Mouse (Mus musculus) telencephalon, adult 2 months (tissue): ENCODE data around the gene Ncapg2.

Source experiments
- DNase-seq: peaks from one replicate; pipeline ENCODE4 v3.0.0-alpha.2; 2011; ENCODE audit warnings: low read depth, low spot score

The Ncapg2 gene

DNA sequence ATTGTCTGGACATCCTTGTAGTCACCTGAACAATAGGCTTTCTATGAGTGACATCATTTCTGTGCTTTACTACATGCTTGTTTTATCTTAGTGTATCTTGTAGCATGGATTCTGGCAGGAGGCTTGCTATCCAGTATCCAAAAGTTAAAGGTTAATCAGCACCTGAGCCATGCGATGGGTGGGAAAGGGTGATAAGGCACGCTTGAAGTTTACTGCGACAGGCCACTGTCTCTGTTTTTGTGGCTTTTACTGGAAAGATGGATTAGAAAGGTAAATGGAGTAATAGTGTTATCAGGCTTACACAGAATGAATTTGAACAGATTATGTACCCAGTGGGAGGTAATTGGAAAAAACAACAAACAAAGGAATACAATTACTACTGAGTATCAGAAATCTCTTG, 37.0 kb downstream of the Ncapg2 start:
- DNase-seq, result no peak

DNA sequence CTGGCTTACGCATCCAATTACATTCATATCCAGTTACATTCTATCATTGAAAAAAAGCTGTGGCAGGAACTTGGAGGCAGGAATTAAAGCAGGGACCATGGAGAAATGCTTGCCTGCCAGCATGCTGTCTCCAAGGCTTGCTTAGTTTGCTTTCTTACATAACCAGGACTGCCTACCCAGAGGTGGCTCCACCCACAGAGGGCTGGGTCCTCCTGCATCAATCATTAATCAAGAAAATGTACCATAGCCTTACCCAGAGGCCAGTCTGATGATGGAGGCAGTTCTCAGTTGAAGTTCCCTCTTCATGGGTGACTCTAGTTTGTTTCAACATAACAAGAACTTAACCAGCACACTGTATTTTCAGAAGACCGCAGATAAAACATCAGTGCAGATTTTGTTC, 44.3 kb downstream of the Ncapg2 start:
- no peak for DNase-seq

DNA sequence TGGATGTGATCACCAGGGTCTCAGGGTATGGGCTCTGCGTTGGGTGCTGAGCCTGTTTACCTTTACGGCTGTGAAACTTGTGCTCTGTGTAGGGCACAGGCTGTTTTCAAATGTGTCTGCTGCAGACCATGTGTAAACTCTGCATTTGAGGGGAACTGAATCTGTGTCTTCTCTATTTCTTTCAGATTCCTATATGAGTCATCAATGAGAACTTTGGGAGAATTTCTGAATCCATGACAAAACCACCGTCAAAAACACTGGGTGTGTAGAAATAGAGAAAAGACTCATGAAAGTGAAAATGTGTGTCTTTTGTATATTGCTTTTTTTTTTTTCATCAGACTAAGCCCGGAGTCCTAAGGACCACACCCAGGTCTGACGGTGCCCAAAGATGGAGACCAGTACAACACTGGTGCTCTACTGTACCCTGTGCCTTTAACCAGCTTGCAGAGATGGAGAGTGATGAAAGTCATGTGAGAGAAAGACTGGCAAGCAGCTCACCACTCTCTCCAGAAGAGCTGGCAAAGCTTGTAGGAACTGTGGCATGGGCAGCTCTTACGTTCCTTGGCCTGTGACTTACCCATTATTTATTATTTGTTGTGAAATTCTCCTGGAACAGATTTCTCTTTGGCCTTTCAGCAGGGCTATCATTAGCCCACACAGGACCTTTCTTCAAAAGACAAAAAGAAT, 55.3 kb downstream of the Ncapg2 start:
- no peak for DNase-seq

DNA sequence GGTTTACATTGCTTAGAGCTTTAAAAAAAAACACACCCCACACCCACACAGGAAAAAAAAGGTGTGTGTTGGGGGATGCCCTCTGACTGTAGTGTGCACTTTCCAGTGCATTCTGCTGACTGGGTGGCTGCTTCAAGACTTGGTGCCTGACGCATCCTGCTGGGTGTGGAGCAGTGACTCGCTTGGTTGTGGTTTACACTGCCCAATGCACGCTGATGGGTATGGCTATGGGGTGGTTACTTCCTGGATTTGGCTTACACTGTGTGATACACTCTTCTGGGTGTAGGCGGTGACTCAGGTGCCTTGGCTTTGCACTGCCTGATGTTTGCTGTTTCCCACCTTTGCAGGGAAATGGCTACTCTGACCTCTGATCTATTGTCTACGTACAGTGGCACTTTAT, 61.8 kb downstream of the Ncapg2 start:
- no peak for DNase-seq

DNA sequence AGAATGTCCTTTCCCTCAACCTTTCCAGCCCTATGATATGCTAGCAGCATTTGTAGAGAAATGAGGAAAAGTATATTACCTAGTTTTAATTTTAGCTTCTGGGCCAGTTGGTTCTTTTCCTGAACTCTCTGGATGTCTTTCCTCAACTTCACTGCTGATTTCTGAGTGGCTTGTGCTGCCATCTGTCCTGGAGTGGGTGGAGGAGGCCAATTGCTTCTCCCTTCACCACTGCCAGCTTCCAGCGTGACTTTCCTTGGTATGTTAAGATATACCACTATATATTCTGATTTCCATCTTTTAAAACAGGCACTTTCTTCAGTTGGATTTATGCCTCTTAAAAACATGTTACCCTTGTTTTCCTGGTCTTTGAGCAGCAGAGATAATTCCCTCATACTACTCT, 63.1 kb downstream of the Ncapg2 start:
- DNase-seq, result no peak

DNA sequence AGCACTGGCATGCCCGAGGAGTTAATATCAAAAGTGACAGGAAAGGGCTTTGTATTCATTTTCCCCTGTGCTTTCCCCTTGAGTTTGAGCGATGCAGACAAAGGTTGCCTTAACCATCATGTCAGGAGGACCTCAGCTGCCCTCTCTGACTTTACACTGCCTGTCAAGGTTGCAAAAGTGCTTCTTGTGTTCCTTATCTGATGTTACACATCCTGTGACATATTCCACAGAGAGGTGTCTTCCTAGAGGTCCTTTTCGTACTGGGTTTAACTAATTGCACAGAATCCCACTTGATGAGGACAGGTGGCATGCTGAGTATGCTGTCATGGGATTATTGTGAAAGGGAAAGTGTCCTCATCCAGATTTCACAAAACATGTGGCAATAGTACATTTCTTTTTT, 63.9 kb downstream of the Ncapg2 start:
- no peak for DNase-seq

DNA sequence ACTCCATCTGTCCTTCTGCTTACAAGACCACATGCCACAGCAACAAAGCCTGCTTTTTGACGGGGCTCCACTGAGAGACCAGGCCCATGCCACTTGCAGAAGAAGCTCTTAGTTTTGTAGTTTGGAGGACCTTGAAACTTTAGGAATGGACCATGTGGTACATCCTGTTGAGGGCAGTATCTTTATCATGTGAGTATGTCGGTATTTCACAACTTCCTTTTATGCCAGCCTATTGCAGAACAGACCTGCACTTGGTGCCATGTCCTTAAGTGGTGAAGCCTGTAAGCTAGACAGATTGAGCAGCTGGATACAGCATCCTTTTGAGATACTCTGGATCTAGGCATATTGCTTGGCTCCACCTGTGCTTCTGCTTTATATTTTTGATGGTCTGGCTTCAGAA, 68.1 kb downstream of the Ncapg2 start:
- DNase-seq, result no peak

DNA sequence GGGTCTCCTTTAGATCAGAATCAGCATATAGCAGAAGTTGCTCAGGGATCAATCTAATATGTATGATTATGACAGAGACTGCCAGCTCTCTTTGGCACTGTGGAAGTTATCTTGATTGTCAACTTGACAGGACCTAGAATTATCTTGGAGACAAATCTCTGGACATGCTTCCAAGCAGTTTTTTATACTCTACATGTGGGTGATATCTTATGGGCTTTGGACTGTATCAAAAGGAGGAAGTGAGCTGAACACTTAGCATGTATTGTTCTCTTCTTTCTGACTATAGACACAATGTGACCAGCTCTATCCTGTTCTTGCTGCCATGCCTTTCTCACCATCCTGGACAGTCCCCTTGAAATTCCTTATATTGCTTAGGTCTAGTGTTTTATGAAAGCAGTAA, 68.6 kb downstream of the Ncapg2 start:
- DNase-seq, result no peak

DNA sequence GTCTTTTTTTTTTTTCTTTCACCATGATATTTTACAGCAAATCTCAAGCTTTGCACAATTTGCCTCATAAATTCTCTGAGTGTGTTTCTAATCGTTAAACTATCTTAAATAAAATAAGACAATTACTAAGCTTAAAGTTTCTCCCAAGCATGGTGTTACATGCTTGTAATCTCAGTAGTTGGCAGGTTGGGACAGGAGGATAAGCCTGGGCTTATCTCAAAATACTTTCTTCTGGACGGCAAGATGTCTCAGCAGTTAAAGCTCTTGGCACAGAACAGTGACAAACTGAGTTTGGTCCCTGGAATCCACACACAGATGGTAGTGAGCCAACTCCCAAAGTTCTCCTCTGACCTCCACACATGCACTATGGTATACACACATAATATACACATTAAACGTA, 69.5 kb downstream of the Ncapg2 start:
- no peak for DNase-seq

DNA sequence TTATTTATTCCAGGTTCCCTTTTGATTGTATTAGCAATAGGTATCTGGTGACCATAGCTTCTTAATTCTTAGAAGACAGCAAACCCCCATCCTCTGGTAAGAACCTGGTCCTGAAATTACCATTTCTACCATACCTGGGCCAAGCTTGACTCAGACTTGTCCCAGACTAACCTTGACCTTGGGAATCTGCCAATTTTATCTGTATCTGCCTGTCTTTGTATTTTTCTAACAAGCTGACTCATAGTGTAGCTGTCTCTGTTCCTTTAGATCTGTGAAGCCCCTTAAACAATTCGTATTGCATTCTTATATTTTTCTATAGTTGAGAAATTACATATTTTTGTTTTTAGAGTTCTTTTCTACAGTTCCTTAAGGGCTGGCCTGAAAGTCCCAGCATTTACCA, 73.6 kb downstream of the Ncapg2 start:
- no peak for DNase-seq

DNA sequence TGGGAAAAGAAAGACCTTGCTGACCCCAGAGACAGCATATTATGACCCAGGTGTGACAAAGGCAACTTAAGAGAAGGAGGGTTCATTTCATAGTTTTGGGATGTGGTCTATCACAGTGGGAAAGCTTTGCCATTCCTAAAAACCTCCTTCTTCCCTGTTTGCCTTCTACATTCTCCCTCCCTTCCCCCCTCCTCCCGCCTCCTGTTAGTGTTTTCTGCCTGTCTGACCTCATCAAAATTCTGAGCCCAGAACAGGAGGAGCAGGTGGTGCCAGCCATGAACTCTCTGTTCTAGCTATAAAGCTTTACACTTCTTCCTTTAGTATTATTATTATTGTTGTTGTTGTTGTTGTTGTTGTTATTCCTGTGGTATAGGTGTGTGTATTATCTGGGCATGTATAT, 76.7 kb downstream of the Ncapg2 start:
- DNase-seq, result no peak

DNA sequence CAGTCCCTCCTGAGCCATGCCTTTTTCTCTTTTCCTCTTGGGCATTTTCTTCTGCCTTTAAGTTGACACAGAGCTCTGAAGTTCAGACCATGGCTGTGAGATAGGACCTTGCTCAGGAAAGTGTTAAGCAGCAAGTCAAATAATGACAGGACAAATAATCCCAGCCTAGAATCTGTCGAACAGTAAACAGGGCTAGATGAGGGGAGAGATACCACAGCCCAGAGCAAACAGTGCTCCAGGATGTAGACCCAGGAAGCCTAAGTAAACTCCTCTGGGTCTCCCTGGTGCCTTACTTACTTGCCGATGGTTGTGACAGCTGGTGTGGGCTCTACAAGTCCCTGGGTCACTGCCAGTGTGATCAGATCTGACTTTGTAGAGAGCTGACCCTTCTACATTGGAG, 78.4 kb downstream of the Ncapg2 start:
- no peak for DNase-seq

DNA sequence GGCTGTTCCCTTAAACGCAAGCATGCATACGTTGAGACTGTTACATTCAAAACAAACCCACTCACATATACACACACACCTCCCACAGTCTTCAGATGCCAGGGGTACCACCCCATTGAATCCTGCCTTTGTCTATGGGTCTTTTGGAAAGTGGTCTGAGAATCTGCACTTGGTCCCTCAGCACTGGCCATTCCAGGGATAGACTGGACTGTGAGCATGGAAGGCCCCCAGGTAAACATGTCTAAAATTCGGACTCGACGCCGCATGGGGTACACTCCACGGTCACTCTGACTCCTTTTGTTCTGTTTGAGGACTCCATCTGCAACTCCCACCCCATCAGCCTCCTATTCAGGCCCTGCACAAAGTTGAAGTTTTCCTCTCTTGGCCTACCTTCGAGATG, 79.8 kb downstream of the Ncapg2 start:
- DNase-seq, result no peak

DNA sequence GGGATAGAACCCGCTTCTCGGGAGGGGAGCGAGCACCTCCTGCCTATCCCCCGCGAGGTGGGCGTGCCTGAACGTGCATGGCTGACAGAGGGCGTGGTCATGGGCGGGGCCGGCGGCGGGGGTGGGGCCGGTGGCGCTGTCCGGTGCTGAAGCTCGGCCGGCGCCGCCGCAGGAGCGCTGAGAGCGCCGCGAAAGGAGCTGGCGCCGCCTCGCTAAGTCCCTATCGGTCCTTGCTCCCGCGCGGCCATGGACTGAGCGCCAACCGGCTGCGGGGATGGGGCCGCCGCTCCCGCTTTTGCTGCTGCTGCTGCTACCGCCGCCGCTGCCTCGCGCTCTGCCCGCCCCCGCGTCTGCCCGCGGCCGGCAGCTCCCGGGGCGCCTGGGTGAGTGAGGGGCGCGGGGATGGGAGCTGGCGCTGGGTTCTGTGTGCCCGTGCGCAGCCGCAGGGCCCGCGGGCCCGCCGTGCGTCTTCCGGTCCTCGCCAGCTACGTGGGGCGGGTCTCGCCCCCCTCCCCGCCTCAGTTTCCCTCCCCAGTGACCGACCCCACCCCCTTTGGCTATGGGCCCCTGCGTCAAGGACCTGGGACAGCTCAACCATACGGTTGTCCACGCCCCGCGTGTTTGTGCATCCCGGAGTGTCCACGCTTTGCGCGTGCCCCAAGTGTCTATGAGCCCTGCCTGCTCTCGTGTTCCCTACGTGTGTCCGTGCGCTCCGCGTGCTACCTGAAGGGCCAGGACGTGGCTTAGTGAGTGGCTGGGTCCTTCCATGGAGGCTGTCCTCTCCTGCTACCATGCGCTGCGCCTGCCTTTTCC, 80.6 kb downstream of the Ncapg2 start, which contains the start of gene Ptprn2:
TSS of gene Ptprn2 (plus strand) at position 130 of the 813 bp plus-strand sequence.
- DNase-seq, result peak; percentile 48

DNA sequence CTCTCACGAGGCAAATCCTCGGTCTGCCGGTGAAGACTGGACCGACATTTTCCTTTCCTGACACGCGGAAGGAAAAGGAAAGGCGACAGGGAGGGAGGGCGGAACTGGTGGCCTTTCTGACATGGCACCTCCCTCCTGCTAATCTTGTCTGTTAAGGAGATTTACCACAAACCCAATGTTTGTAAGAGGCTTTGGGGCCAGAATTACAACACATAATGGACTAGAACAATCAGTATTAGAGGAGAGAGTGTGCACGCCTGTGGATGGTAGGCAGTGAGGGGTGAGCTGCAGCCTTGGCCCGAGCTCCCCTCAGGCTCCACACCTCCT, 81.2 kb downstream of the Ncapg2 start:
- peak; percentile 38 for DNase-seq

DNA sequence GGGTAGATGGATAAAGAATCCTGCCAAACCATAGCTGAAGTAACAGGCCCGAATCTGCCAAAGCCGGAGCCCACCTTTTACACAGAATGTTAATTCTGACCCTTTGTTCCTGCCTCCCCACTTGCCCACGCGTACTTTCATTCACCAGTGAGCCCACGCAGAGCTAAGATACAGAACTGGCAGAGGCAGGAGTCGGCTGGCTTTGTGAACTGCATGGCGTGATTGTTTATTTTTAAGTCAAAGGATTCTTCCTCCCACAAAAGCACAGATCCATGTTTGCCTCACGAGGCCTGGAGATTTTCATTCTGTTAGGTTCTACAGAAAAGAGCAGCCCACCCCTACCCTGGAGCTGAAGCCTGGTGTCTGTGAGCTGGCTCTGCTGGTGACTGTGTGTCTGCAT, 83.6 kb downstream of the Ncapg2 start:
- peak; percentile 86 for DNase-seq

DNA sequence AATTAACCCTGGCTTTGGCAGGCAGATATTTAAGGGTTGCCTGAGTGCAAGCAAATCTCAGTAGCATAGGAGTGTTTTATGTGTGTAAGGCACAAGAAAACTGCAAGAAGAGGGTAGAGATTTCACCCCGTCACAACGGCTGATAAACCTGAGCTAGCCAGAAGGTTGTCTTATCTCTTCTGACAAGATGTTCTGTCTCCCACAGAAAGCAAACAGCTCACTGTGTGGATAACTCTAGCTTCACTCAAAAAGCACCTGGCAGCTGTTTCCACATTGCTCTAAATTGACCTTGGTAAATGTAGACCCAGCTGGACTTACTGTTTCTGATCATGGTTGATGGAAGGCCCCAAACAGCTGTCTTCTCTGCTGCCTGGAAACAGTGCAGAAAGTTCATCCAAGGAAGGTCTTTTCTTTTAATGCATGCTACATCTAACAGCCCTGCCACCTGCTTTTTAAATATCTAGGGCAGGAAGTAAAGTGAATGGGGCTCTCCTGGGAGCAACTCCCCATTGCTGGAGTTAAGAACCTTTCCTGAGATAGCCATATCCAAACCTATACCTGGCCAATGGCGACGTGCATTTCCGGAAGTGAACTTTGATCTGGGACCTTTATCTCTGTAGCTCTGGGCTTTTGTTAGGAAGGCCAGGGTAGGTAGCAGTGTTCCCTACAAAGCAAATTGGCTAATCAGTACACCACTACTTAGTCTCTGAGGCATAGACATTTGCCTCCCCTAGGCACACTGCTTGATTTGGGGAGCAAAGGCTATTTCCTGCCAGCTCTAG, 85.6 kb downstream of the Ncapg2 start:
- DNase-seq, result no peak

DNA sequence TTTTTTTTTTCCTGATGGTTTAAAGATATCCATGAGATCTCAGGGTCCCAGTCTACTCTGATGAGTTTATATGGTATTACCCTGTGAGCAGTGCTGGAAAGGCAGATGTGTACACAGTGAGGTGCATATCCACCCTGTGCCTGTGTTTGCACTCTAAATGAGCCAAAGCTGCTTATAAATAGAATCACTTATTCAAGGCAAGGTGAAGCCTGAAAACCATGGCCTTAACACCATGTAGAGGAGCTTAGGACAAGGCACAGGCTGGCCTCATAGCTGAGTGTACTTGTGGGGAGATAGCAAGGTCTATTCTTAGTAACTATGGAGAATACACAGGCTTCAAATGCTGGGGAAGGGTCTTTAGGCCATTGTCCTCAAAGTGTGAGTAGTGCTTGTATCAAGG, 93.5 kb downstream of the Ncapg2 start:
- DNase-seq, result no peak

DNA sequence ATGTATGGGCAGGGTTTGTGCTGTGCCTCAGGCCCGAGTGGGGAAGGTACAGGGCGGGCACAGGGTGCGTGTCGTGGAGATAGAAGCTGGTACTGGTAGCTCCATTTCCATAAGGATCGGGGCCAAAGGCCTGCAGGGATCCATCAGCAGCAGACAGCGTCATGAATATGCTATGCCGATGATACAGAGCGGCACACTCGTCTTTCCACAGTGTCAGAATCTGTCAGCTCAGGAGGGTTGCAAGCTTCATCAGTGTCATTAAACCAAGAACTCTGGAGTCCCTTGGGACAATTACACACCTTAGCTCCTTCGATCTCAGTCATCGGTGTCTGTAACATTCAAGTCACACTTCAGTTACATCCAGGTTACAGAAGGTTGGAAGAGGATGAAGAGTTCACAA, 95.5 kb downstream of the Ncapg2 start:
- no peak for DNase-seq

DNA sequence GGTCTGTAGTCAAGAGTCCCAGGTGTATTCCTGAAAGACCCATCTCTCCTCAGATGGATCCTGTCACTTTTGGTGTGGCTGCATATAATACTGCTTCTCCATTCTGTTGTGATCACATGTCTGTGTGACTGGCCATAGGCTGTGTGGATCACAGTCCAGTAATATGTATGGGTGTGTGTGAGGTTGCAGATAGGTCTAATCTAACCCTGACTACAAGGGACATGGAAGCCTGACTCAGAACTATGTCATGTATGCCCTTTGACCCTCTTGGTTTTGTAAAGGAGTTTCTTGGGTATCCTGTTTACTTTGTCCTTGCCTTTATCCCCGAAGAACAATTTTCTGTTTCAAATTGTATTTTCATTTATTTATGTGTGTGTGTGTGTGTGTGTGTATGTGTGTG, 107.3 kb downstream of the Ncapg2 start:
- no peak for DNase-seq
